Mouse (Mus musculus) adrenal gland (tissue): Measurements from ENCODE around the gene Xbp1.
"Not testable (repeated sequence)": the region's sequence is repeated elsewhere in the genome, so short reads cannot be mapped to it uniquely, and the experiment has no call there.

Experiments used
- intact Hi-C: fragments of 180-260 bp; cut with DNase I; formaldehyde crosslinking; loops from one replicate; pipeline ENCODE4 v1.15.1; 2025

Xbp1 gene

DNA sequence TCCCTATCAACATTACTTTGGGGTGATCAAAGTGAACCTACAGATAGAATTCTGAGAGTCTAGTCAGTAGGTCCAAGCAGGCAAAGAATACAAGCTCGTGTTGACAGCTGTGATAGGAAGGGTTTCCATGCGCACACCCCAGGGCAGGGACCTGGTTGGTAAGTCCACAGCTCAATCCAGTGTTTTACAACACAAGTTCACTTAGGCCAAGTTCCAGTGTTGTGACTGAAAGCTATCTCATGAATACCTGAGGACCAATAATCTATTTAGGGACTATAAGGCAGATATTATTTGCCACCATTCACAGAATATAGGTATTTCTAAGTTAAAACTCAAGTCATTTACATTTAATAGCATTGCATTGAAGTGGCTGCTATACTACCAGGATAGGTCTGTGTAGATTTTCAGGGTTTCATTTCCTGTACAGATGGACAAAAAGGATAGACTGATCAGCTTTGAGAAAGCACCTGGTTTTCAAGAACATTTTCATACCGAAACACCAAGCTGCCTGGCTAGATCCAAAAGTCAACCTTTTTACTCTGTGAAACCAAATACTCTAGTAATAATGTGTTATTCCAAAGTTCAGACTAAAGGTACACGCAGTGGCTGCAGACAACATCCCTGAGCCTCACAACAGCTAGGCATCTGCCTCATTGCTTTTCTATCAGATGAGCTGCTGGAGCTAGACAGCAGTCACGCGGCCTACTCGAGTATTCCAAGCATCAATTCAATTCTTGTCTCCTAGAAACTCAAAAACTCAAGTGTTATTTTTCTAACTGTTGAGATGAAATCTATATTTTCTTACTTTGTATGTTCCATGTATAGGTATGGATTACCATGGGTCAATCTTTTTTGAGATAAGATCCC lies 6.3 kb downstream of the Xbp1 start:
- intact Hi-C loops = no loop called here

DNA sequence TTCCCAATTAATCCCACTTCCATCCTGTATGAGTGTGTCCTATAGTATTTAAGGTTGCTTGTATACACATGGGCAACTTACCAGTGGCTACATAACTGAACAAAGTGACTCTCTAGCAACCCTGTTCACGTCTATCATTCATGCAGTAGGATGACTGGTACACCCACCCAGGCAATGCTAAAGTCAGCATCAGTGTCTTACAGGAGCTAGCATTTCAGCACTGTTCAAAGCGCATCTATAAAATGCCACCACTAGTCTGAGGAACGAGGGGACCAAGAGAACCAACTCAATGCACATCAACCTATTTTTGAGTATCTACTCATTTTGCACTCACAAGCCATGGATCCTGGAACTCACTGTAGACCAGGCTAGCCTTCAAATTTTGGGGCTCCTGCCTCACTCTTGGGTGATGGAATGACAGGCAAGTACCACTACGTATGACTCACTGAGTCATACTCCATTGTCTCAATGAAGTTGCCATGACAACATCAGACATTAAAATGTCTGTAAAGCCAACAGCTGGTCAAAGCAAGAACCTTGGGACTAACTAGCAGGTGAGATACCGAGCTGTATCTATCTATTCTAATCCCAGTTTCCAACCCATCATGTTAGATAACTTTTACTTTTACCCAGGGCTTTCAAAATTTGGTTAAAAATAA lies 7.5 kb downstream of the Xbp1 start:
- intact Hi-C loops = no loop called here

DNA sequence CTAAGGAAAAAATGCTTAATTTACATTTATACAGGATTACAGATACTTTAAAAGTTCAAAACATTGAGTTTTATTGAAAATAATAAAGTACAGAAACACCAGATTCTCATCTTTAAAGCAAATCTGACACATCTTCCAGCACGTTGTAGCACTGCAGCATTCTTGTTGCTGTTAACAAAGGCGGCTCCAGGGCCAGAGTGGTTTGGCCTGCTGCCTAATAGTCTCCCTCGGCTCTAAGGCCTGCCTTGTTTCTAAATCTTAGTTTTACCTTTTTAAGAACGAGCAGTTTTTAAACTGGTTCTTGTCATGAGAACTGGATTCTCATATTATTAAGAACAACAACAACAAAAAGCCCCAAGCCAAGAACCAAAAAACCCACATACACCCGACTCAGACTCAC lies 8.4 kb downstream of the Xbp1 start:
- intact Hi-C loops = no loop called here

DNA sequence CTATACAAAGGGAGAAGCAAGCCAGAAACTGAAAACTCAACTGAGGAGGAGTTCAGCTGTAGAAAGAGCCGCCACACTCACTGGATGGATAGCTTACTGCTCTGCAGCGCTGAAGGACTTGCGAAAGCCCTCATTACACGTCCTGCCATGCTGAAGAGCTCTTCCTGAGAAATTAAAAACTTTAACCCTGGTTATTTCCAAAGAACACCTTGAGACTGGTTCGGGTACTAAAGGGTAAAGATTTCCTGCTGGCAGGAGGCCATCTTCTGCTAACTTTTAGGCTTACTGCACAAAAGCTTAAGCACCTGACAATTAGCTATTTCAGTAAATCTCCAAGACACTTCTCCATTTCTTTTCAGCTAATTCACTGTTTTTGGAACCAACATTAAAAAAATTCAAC lies 9.7 kb downstream of the Xbp1 start:
- intact Hi-C loops = no loop called here

DNA sequence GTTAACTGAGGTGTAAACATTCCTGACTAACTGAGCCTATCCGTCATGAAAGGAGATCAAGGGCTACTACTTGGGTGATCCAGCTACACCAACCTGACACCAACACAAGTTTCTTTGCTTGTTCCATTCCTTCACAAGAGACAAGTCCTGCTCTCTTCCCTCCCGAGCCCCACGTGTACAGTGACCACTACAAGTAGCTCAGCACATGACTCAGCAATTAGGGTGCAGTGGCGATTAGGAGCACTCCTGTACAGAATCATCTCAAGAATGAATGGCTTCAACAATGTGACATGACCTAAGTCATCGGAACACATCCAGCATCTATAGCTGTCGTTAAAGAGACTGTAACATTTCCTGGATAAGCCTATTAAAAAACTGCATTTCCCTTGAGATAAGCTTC lies 10.3 kb downstream of the Xbp1 start:
- intact Hi-C loops = no loop called here

DNA sequence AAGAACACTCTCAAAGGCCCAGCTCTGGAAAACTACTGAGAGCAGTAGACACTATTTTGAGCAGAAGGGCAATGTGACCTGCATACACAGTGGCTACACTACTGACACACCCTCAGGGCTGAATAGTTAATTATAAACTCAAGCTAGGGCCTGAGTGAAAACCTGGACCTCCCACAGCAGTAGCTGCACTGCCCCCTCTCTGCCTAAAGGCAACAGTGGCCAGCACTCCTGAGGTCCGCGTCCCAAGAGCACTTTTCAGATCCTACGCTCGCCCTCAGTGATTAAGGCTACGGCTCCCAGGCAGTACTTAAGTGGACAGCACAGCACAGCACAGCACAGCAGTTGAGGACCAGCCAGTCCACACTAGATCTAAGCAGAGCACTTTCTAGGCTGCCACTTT lies 12.6 kb downstream of the Xbp1 start:
- intact Hi-C loops = no loop called here

DNA sequence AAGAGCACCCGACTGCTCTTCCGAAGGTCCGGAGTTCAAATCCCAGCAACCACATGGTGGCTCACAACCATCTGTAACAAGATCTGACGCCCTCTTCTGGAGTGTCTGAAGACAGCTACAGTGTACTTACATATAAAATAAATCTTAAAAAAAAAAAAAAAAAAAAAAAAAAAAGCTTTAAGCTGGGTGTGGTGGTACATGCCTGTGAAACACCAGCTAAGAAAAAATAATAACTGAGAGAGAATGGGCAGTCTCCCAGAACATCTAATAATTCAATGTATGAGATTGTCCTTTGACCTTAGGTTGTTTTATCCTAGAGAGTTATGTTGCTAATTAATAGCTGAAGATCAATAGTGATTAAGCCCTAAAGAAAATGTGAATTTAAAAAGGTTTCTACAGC lies 17.0 kb downstream of the Xbp1 start:
- intact Hi-C loops = not testable (repeated sequence)

DNA sequence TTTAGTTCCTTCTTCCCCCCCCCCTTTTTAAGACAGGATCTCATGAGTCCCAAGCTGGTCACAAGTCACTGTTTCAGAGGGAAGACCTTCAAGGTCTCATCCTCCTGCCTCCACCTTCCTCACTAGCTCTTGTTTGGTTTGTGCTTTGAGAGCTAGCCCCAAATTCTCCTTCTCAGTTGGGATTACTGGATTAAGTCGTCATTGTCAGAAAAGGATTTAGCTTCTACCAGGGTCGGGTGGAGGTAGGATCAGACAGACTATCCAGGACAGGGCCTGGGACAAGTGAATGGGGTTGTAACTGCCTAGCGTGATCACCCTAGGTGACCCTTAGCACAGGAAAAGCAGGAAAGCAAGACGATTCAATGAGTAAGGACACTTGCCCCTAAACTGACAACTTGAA lies 19.9 kb downstream of the Xbp1 start:
- intact Hi-C loops = loop anchor here (10.0 kb wide), 1 partner anchor 164 kb away; no protein-coding TSS in a partner anchor

DNA sequence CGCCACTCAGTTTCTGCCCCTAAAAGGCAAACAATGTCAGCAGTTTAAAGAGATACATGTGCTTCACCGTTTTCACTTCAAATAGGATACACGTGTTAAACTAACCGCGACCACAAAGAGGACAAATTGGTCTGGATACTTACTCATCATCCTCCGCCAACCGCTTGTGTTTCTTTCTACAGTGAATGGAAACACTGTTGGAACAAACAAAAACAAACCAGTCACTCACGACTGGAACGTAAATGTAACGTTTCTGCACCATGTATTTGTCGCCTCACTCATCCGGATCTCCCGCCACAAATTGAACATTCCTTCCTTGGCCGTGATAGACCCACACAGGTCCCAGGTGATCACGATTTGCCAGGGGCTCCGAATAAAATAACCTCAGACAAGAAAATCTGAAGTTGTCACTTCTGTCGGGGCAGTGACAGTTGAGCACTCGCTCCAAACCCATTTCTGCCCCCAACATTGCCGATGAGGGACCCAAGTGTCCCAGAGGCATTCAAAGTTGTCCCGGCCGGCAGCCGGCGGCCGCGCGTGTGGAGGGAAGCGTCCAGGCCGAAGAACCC lies 20.9 kb downstream of the Xbp1 start:
- intact Hi-C loops = loop anchor here (10.0 kb wide), 1 partner anchor 163 kb away; no protein-coding TSS in a partner anchor

DNA sequence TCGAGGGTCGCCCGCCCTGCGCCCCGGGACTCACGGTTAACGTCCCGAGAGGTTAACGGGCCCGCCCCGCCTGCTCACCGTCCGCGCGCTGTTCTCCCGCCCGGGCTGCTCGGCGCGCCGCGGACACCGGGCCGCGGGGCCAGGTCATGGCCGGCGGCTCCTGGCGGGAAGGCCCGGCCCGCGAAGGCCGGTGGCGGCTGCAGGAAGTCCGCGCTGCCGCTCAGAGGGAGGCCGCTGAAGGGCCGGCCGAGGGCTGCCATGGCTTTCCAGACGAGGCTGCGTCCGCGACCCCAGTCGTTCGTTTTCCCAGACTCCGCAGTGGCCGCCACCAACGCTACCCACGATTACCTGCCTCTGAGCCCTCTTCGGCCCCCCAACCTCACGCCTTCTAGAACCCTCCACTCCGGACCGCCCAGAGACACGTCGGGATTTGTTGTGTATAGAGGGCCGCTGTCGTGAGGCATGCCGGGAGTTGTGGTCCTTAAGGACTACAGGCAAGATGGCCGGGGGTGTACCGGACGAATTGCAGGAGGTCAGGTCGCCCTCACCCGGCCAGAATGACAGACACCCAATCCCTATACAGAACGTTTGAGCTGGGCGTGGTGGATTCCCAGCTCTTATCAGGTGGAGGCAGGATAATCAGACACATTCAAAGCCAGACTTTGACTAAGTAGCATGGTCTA lies 21.5 kb downstream of the Xbp1 start, which contains the start of gene Ccdc117:
Gene Ccdc117, minus strand, starts transcription at position 389 of the 683 bp plus-strand sequence.
- intact Hi-C loops = loop anchor here (10.0 kb wide), 1 partner anchor 163 kb away; no protein-coding TSS in a partner anchor

DNA sequence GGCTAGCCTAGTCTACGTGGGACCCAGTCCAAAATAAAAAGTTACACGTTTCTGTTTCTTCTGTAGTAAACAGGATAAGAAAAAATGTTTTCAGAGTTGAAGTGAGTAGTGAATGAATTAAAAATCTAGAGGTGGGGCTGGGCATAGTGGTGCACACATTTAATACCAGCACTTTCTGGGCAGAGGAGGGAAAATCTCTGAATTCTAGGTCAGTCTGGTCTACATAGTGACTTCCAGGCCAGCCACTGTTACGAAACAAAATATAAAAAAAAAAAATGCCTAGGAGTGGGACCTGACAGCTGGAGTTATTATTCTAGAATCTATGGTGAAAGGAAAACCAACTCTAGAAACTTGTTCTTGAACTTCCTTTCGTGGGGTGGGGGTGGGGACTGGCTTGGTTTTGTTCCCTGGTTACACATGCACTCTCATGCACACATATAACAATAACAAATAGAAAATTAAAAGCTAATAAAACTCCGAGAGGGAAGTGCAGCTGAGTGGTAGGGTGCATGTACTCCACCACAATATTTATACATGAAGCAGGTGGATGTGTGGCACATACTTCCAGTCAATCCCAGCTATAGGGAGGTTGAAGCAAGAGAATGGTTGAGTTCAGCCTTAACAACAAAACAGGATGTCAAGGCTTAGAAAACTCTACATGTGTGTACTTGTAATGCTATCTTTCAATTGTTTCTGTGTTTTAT lies 22.2 kb downstream of the Xbp1 start:
- intact Hi-C loops = loop anchor here (10.0 kb wide), 1 partner anchor 162 kb away; no protein-coding TSS in a partner anchor

DNA sequence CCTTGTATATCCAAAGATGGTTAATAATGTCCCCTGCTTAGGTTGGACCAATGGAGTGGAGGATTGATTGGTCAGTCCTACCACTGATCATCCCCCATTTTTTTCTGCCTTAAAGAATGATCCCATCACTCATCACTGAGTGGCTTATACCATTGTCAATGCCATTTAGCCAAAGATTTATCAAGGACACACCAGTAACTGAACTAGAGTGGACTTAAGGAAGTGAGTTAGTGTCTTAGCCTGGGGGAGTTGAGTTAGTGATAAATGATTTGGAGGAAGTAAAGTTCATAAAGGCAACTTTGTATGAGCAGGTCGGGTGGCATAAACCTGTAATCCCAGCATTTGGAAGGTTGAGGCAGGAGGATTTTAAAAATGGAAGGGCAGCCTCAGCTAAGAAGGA lies 22.8 kb downstream of the Xbp1 start:
- intact Hi-C loops = loop anchor here (10.0 kb wide), 1 partner anchor 162 kb away; no protein-coding TSS in a partner anchor

DNA sequence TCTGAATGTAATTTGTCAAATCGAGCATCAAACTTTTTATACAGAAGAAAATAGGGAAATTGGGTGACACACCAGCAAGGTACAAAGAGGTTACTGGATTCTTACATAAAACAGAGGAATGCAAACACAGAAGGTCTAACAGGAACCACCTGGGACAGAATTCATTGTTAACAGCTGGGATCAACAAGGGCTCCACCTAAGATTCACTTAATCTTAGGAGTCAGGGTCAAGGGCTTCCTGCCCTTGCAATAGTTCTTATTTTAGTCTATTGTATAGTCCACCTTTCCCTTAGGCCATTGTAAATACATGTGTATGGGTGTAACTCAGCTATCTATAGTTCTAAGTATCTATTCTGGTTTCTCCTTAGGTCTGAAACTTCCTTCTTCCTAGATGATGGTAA lies 24.2 kb downstream of the Xbp1 start:
- intact Hi-C loops = loop anchor here (10.0 kb wide), 1 partner anchor 160 kb away; no protein-coding TSS in a partner anchor

DNA sequence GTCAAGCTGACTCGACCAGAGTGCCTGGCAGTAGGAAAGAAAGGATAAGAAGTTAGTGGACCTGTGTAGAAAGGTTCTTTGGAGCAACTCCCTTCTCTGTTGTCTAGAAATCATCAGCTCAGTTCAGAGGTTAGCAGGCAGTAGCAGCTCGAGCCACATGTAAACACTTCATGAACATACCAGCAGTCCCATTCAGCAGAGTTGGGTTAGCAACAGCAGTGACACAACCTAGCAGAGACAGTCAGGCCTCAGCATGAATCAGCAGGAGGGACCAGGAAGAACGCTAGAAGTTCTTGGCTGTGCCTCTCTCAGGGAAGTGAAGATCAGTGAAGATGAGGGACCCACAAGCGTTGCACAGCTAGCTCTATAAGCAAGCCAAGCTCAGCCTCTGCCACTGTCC lies 25.0 kb downstream of the Xbp1 start:
- intact Hi-C loops = loop anchor here (10.0 kb wide), 1 partner anchor 159 kb away; no protein-coding TSS in a partner anchor

DNA sequence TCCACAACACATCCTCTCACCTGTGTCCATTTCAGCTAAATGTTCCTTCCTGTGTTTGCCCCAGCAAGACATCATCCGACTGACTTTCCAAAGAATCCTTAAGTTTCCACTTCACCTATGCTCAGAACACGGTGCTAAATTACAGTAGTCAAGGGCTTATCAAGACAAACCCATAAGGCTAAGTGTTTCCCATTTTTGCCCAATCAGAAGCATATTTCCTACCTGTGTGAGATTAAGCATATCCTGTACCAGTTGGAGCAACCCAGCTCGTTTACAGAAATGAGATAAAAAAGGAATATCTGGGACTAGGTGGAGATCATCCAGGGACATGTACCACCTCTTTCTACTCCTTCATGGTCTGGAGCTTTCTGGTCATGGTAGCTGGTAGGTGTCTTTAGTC lies 26.2 kb downstream of the Xbp1 start:
- intact Hi-C loops = loop anchor here (10.0 kb wide), 1 partner anchor 158 kb away; no protein-coding TSS in a partner anchor

DNA sequence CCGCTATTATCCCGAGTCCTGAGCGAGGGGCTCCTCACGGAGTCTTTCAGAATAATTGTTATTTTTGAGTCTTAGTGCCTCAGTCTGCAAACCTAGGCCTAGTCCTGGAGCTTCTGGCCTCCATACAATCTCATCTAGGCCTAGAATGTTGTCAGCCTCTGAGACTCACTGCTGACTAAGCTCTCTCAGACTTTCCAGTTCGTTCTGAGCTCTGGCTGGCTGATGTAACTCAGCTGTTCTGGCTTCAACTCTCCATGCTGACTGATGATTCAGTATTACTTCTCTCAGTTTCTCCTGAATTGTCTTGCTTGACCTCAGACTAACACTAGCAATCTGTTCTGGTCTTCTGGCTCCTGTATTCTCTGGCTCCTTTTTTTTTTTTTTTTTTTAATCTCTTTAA lies 31.0 kb downstream of the Xbp1 start:
- intact Hi-C loops = no loop called here

DNA sequence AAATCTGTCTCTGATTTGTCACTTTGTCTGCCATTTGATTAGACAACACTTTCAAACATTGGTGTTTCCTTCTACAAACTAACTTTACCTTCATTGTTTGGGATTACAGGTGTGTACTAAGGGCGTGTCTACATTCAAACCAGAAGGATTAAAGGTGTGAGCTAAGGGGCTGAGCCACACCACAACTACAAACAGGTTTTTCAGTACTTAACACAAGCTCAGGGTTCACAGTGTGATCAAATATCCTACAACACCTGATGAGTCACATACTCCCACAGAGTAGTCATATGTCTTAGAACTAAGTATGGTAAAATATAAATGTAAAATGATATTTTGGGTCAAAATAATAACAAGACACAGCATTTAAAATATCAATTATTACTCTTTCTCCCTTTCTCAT lies 31.5 kb downstream of the Xbp1 start:
- intact Hi-C loops = no loop called here

DNA sequence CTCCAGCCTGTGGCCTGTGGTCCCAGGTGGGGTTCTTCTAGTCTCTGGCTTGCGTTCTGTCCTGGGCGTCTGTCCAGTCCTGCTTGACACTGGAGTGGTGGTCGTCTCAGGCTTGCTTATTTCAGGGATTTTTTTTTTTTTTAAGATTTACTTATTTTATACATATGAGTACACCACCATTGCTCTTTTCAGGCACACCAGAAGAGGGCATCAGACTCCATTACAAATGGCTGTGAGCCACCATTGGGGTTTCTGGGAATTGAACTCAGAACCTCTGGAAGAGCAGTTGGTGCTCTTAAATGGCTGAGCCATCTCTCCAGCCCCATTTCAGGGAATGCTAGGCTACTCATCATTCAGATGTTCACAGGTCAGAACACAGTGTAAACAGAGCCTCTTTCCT lies 39.8 kb downstream of the Xbp1 start:
- intact Hi-C loops = no loop called here

DNA sequence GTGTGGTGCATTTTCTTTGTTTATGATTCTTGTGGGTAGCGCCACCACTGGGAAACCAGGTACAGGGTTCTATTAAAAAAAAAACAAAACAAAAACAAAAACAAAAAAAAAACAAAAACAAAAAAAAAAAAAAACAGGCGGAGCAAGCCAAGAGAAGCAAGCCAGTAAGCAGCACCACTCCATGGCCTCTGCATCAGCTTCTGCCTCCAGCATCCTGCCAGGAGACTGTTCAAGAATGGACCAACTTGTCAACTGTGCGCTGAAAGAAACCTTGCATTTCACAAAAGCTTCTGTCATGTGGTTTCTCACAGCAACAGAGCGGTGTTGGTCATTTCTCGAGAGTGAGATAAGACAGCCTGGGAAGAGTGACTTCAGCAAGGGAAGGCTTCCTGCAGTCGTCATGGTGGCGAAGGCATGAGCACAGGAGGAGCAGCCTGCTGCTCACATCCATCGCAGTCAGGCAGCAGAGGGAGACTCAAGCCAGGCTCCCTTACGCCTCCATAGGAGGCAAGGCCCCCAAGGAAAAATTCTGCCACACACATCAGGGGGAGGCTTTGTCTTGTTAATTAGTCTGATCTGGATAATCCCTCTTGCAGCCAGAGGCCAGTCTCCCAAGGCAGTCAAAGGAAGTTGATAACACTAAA lies 42.3 kb downstream of the Xbp1 start:
- intact Hi-C loops = no loop called here

DNA sequence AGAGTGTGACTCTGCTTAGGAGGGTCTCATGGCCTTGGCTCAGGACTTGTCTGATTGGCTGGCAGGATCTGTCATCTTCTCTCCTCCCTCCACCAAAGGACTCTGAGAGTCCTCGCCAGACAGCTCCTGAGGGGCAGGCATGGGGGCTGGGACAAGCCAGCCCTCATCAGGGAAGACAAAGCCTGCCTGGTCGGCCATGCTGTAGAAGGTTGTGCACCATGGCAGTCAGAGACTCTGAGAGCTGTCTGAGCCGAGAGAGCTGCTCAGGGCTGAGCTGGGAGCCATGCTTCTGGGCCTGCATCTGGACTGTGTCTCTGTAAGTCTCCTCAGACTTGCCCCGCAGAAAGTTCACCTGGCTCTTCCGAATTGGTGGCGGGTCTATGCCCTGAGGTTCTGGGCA lies 43.4 kb downstream of the Xbp1 start:
- intact Hi-C loops = no loop called here
